Mouse (Mus musculus) G1E (cell line): ENCODE data around the gene Rps6ka5.

ENCODE experiments used
- CTCF ChIP-seq: IDR thresholded peaks from 2 replicates; pipeline ENCODE4 v1.5.1; 2012; ENCODE audit warnings: low read depth, low read length, inconsistent platforms, mixed read lengths
- GATA1 ChIP-seq: IDR thresholded peaks from 2 replicates; pipeline ENCODE4 v1.6.1; 2012; ENCODE audit warnings: borderline replicate concordance, low read length, inconsistent platforms, mixed read lengths
- POLR2AphosphoS5 ChIP-seq: IDR thresholded peaks from 2 replicates; pipeline ENCODE4 v1.6.1; 2012; ENCODE audit warnings: low read depth, low read length, inconsistent platforms; ENCODE audit not compliant: insufficient replicate concordance
- TAL1 ChIP-seq: conservative IDR thresholded peaks from 2 replicates; pipeline ENCODE4 v1.6.1; 2012; ENCODE audit warnings: low read depth, low read length, inconsistent platforms, mixed read lengths

DNA sequence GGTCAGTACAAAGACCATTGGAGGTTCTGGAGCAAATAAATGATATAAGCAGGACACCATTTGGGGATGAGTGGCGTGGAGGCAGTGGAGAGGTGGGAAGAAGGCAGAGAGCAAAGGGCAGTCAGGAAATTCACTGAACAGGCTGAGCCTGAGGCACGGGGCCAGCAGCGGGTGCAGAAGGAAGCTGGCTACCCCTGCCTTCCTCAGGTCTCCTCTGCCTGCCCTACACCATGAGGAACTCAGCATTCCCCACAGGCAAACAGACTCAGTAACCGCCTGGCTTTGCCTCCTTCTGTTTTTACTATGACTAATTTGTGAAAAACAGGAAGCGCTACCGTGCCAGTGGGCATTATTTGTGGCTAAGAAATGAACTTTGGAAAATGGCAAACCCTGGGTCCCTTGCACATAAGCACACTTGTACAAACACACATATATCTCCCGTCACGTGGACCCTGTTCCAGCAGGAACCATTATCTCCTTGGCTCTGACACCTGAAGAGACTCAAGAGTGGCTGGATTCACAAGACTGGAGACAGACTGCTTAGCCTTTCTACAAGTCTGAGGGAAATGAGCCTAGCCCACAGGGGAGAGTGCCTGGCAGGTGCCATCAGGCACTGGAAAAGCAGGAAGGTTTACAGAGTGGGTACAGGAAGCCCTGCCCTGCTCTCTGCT, 49.3 kb upstream of the Rps6ka5 start:
- TF ChIP-seq POLR2AphosphoS5 (no peak), CTCF (no peak), GATA1 (no peak), TAL1 (no peak)
